Mouse (Mus musculus): ENCODE measurements around the gene Wnt4. TPM values are rescaled to one million over a fixed set of nuclear protein-coding genes. Genes with fewer than 3 reads are reported as not detected.

The Wnt4 gene
- polyA plus RNA-seq, 1 experiment: not detected

DNA sequence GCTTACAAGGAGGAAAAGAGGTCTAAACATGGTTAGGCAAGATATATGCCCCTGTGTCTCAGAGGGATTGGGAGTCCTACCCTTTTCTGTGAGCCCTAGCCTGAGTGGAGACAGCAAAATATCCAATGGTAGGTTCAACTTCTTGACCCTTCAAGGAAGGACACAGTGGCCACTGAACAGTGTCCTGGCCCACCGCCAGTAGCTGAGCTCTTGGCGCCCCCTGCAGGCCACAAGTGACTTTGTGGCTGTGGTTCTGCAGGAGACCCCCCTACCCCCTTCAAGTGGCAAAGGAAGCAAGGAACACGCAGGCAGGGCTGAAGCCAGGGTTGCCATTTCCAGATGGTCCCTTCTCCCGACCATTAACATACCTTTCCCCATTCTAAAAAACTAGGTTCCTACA is 10.5 kb downstream of the Wnt4 start:
- H3K27ac ChIP-seq (ENCODE audit: insufficient read depth, low read depth, low read length): no peak overlapping the region
- H3K4me1 ChIP-seq (ENCODE audit: control insufficient read depth, insufficient read depth, low read length): no peaks in the 10 kb centered on the region
- no peak for TF ChIP-seq POLR2A (IDR thresholded peaks at IDR 0.05; ENCODE audit: borderline replicate concordance, low read depth, low read length)
- peak; percentile 81; the same call in 1 of the 2 replicates for TF ChIP-seq CTCF (IDR thresholded peaks at IDR 0.05; ENCODE audit: low read depth, low read length)
- H3K4me3 ChIP-seq (ENCODE audit: insufficient read depth, low read length): no peak overlapping the region

- TF ChIP-seq CTCF (IDR thresholded peaks at IDR 0.05; ENCODE audit: low read depth, low read length) (no peak), POLR2A (IDR thresholded peaks at IDR 0.05; ENCODE audit: borderline replicate concordance, low read depth, low read length) (no peak)
- H3K27ac ChIP-seq (ENCODE audit: insufficient read depth, low read depth, low read length): no peak overlapping the region
Observed at GRCm38 (mm10) chr4:137289701-137290100, 12.4 kb downstream of the Wnt4 start.

GRCm38 (mm10) chr4:137290250-137290649 is 13.0 kb downstream of the Wnt4 start:
- H3K4me1 ChIP-seq (ENCODE audit: control insufficient read depth, insufficient read depth, low read length): no peaks in the 10 kb centered on the region
- TF ChIP-seq CTCF (IDR thresholded peaks at IDR 0.05; ENCODE audit: low read depth, low read length) (no peak), POLR2A (IDR thresholded peaks at IDR 0.05; ENCODE audit: borderline replicate concordance, low read depth, low read length) (no peak)
- H3K4me3 ChIP-seq (ENCODE audit: insufficient read depth, low read length): no peak overlapping the region
- no peak overlapping the region for H3K27ac ChIP-seq (ENCODE audit: insufficient read depth, low read depth, low read length)

More at GRCm38 (mm10) chr4:137289701-137290100, 12.4 kb downstream of the Wnt4 start:
- Histone ChIP-seq H3K4me3 (ENCODE audit: insufficient read depth, low read length) (no peak overlapping the region), H3K4me1 (ENCODE audit: control insufficient read depth, insufficient read depth, low read length) (no peaks in the 10 kb centered on the region)

- Histone ChIP-seq H3K4me1 (ENCODE audit: control insufficient read depth, insufficient read depth, low read length) (no peaks in the 10 kb centered on the region), H3K27ac (ENCODE audit: insufficient read depth, low read depth, low read length) (no peak overlapping the region), H3K4me3 (ENCODE audit: insufficient read depth, low read length) (no peak overlapping the region)
- TF ChIP-seq POLR2A (IDR thresholded peaks at IDR 0.05; ENCODE audit: borderline replicate concordance, low read depth, low read length): no peak
- TF ChIP-seq CTCF (IDR thresholded peaks at IDR 0.05; ENCODE audit: low read depth, low read length): no peak
Observed at GRCm38 (mm10) chr4:137292625-137293024, 15.3 kb downstream of the Wnt4 start.

DNA sequence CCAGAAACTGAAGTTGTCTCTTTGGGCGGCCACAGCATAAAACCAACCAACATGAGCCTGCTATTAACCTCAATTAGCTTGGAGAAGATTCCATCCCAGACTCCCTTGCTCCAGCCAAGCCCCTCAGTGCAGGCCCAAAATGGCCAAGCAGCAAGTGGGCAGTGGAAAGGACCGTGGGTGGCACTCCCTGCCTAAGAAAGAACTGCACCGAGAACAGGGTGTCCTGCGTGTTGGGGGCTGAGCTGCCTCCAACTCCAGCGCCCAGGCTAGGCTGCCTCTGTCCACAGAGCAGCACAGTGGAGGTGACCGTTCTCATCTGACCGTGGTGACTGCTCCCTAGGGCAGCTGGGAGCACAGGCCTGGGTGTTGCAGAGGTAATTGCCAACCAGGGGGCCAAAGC is 16.7 kb downstream of the Wnt4 start:
- Histone ChIP-seq H3K4me3 (ENCODE audit: insufficient read depth, low read length) (no peak overlapping the region), H3K4me1 (ENCODE audit: control insufficient read depth, insufficient read depth, low read length) (no peaks in the 10 kb centered on the region), H3K27ac (ENCODE audit: insufficient read depth, low read depth, low read length) (no peak overlapping the region)
- TF ChIP-seq CTCF (IDR thresholded peaks at IDR 0.05; ENCODE audit: low read depth, low read length) (no peak), POLR2A (IDR thresholded peaks at IDR 0.05; ENCODE audit: borderline replicate concordance, low read depth, low read length) (no peak)

DNA sequence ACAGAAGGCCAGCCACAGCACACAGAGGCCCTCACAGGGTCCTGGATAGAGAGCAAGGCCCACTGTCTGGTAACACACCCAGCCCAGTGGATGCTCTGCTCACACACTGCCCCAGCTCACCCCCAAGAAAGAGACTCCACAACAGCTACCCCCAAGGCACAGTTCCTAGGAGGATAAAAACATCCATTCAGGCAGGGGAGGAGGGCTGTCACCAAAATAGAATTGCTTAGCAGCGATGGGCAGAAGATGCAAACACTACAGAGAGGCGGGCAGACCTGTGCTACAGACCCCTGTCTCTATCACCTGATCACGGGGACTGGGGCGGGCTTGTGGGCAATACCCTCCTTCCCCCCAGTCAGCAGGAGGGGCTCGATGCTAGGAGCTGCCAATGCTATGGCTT is 17.2 kb downstream of the Wnt4 start:
- H3K4me1 ChIP-seq (ENCODE audit: control insufficient read depth, insufficient read depth, low read length): no peaks in the 10 kb centered on the region
- TF ChIP-seq POLR2A (IDR thresholded peaks at IDR 0.05; ENCODE audit: borderline replicate concordance, low read depth, low read length): no peak
- TF ChIP-seq CTCF (IDR thresholded peaks at IDR 0.05; ENCODE audit: low read depth, low read length): no peak
- no peak overlapping the region for H3K27ac ChIP-seq (ENCODE audit: insufficient read depth, low read depth, low read length)
- no peak overlapping the region for H3K4me3 ChIP-seq (ENCODE audit: insufficient read depth, low read length)

GRCm38 (mm10) chr4:137294951-137295350 is 17.7 kb downstream of the Wnt4 start:
- Histone ChIP-seq H3K4me3 (ENCODE audit: insufficient read depth, low read length) (no peak overlapping the region), H3K4me1 (ENCODE audit: control insufficient read depth, insufficient read depth, low read length) (no peaks in the 10 kb centered on the region), H3K27ac (ENCODE audit: insufficient read depth, low read depth, low read length) (no peak overlapping the region)
- TF ChIP-seq CTCF (IDR thresholded peaks at IDR 0.05; ENCODE audit: low read depth, low read length) (no peak), POLR2A (IDR thresholded peaks at IDR 0.05; ENCODE audit: borderline replicate concordance, low read depth, low read length) (no peak)

DNA sequence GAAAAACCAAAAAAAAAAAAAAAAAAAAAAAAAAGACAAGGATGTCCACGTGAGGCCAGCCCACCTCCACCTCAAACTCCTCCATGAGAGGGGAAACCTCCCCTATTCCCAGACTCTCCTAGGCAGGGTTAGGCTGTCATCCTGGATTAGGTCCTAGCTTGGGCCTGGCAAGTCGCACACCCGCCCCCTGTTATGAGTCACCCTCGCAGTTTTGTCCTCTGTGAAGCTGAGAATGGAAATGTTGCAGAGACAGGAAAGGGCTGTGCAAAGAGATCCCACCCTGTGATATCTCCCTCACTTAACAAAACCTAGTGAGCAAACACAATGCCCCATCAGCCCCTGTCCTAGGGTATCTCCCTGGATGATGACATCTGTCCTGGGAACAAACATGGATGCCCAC is 20.3 kb downstream of the Wnt4 start:
- H3K4me3 ChIP-seq (ENCODE audit: insufficient read depth, low read length): no peak overlapping the region
- no peak for TF ChIP-seq CTCF (IDR thresholded peaks at IDR 0.05; ENCODE audit: low read depth, low read length)
- no peak for TF ChIP-seq POLR2A (IDR thresholded peaks at IDR 0.05; ENCODE audit: borderline replicate concordance, low read depth, low read length)
- peaks cover 3% of the 10 kb centered on the region; the same call in 1 of the 2 replicates for H3K4me1 ChIP-seq (ENCODE audit: control insufficient read depth, insufficient read depth, low read length)
- no peak overlapping the region for H3K27ac ChIP-seq (ENCODE audit: insufficient read depth, low read depth, low read length)

DNA sequence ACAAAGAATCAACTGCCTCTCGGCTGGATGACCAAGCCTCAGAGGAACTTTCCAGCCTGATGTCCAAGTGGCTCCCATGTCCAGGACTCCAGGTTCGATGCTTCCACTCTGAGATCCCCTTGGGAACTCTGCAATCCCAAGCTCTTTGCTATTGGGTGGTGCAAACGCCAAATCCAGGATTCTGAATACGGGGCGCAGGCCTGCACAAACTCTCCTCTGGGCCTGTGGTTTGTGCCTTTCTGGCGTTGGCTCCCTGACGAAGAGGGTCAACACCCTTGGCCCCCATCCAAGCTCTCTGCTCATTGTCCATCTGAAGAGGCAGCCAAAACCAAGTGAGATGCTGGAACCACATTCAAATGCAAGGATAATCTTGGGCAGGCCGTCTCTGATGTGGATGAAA is 21.1 kb downstream of the Wnt4 start:
- H3K4me1 ChIP-seq (ENCODE audit: control insufficient read depth, insufficient read depth, low read length): peaks cover 3% of the 10 kb centered on the region; the same call in 1 of the 2 replicates
- no peak overlapping the region for H3K4me3 ChIP-seq (ENCODE audit: insufficient read depth, low read length)
- no peak for TF ChIP-seq CTCF (IDR thresholded peaks at IDR 0.05; ENCODE audit: low read depth, low read length)
- no peak for TF ChIP-seq POLR2A (IDR thresholded peaks at IDR 0.05; ENCODE audit: borderline replicate concordance, low read depth, low read length)
- H3K27ac ChIP-seq (ENCODE audit: insufficient read depth, low read depth, low read length): no peak overlapping the region

DNA sequence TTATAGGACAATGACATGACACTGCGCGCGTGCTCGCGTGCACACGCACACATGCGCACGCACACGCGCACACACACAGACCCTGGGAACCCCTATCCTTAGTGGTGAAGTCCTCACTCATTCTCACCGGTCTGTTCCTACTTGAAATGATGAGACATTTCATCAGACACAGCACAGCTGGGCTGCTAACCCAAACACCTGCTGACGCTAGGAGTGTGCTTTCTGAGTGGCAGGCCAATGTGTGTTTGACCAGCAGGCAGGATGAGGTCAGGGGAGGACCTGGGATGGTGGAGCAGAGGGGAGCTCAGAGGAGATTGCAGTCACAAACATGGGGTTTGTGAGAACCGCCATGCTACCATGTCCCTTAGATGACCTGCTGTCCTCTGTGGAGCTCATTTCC is 22.9 kb downstream of the Wnt4 start:
- H3K27ac ChIP-seq (ENCODE audit: insufficient read depth, low read depth, low read length): no peak overlapping the region
- H3K4me3 ChIP-seq (ENCODE audit: insufficient read depth, low read length): no peak overlapping the region
- H3K4me1 ChIP-seq (ENCODE audit: control insufficient read depth, insufficient read depth, low read length): peaks cover 3% of the 10 kb centered on the region; the same call in 1 of the 2 replicates
- TF ChIP-seq CTCF (IDR thresholded peaks at IDR 0.05; ENCODE audit: low read depth, low read length): no peak
- no peak for TF ChIP-seq POLR2A (IDR thresholded peaks at IDR 0.05; ENCODE audit: borderline replicate concordance, low read depth, low read length)

DNA sequence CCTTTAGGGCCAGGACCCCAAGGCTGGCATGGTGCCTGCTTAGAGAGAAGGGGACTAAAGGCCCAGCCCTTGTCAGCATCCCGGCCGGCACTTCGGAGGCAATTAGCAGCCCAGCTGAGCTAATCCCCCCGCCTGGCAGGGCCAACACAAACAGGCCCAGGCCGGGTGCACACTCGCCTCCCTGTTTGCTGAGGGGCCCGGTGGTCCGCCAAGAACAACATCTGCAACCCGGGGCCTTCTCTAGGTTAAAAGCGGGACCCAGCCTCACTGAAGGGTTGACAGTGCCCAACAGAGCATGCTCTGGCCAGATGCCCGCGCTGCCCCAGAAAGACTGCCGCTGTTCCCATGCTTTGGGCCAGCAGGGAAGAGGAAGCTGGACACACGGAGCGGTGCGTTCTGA is 24.3 kb downstream of the Wnt4 start:
- no peak for TF ChIP-seq CTCF (IDR thresholded peaks at IDR 0.05; ENCODE audit: low read depth, low read length)
- TF ChIP-seq POLR2A (IDR thresholded peaks at IDR 0.05; ENCODE audit: borderline replicate concordance, low read depth, low read length): no peak
- H3K4me1 ChIP-seq (ENCODE audit: control insufficient read depth, insufficient read depth, low read length): peaks cover 3% of the 10 kb centered on the region; the same call in 1 of the 2 replicates
- H3K4me3 ChIP-seq (ENCODE audit: insufficient read depth, low read length): no peak overlapping the region
- no peak overlapping the region for H3K27ac ChIP-seq (ENCODE audit: insufficient read depth, low read depth, low read length)

All from bone marrow macrophage, adult 2 months (primary cell).